Mouse (Mus musculus) midbrain, embryonic 12.5 days (tissue): Measurements from ENCODE around the gene Uroc1. TPM values are rescaled to one million over a fixed set of nuclear protein-coding genes. Genes with fewer than 3 reads are reported as not detected.

Experiments used
- ATAC-seq: fragments of 200-750 bp; cut with Nextera tagmentation; 2 replicates; pipeline ENCODE4 v1.8.0; 2017; ENCODE audit warnings: low read depth, moderate TSS enrichment, moderate library complexity; ENCODE audit not compliant: low FRiP score
- H3K27ac ChIP-seq: fragments of 300-500 bp; sonication (generic); replicated peaks from 2 replicates; pipeline ENCODE4 v1.5.1; 2016; ENCODE audit warnings: mild to moderate bottlenecking
- H3K27me3 ChIP-seq: fragments of 300-500 bp; sonication (generic); 2 replicates; pipeline ENCODE4 v1.6.1; 2016; ENCODE audit warnings: mild to moderate bottlenecking
- H3K36me3 ChIP-seq: fragments of 300-500 bp; sonication (generic); 2 replicates; pipeline ENCODE4 v1.6.1; 2016
- H3K4me1 ChIP-seq: fragments of 300-500 bp; sonication (generic); 2 replicates; pipeline ENCODE4 v1.6.1; 2016
- H3K4me2 ChIP-seq: fragments of 300-500 bp; sonication (generic); replicated peaks from 2 replicates; pipeline ENCODE4 v1.6.1; 2016; ENCODE audit warnings: mild to moderate bottlenecking, moderate library complexity
- H3K4me3 ChIP-seq: fragments of 300-500 bp; sonication (generic); 2 replicates; pipeline ENCODE4 v1.5.1; 2016; ENCODE audit warnings: mild to moderate bottlenecking
- H3K9ac ChIP-seq: fragments of 300-500 bp; sonication (generic); replicated peaks from 2 replicates; pipeline ENCODE4 v1.6.1; 2016; ENCODE audit warnings: mild to moderate bottlenecking, moderate library complexity
- H3K9me3 ChIP-seq: fragments of 300-500 bp; sonication (generic); 2 replicates; pipeline ENCODE4 v1.6.1; 2016; ENCODE audit warnings: mild to moderate bottlenecking
- WGBS: fragments of 180-500 bp; shearing (Covaris S2); methylation state at CpG from one replicate; pipeline ENCODE4 v1.1.7; 2016; 5-methylcytosine and 5-hydroxymethylcytosine counted together
- polyA plus RNA-seq: library from polyadenylated mRNA; unstranded; fragments of >200 nt; fragmentation: Nextera tagmentation; extraction: Ambion mirVana; gene quantifications from 2 replicates; pipeline ENCODE4 v1.2.1, GENCODE M21; 2016

The Uroc1 gene
- not detected in 2 replicates for polyA plus RNA-seq

DNA sequence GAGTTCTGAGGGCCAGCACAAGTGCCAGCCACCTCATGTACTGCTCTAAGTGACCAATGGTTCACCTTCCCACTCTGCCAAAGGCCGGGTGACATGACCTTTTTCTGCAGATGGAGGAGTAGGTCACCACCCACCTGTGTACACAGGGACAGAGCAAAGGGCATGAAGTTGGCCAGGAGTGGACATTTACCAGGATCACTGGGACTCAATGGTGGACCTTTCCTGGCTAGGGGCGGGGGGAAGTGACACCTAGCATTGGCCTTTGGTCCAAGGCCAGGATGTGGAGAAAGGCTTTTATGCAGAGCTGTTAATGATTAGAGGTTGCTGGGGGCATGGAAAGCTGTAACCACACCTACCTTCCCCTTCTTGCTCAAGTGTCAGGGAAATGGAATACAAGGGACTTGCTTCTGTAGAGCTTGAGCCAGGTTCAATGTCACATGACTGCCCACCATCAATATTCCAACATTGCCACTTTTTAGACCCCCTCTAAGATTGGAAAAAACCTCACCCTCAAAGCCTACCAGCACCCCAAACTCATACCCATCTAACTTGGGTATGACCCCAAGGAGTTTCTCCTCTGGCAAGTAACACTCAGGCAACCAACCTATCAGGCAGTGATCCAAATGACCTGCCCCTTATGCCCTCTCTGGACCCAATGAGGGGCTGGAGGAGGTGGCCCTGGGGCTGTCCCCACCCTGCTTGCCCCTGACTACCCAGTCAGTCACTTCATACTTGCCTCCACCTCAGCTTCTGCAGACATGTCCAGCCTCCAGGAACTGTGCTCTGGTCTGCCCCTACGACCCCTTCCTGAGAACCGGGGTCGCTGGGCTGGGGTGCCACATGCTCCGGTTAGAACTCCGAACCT, at the start of gene Uroc1:
Gene Uroc1 (plus strand): TSS at position 724 of the 865 bp plus-strand sequence.
- Histone ChIP-seq H3K9me3 (no peaks in the 10 kb centered on the region), H3K27ac (no peak within 1 kb of the TSS), H3K9ac (no peak within 1 kb of the TSS), H3K4me1 (no peaks in the 10 kb centered on the region), H3K36me3 (no peaks in the 10 kb centered on the region), H3K4me3 (no peak within 1 kb of the TSS), H3K4me2 (no peak within 1 kb of the TSS), H3K27me3 (no peaks in the 10 kb centered on the region)
- ATAC-seq, result no peak
- WGBS, result 87% methylated on average over 7 of the region's 7 CpGs

DNA sequence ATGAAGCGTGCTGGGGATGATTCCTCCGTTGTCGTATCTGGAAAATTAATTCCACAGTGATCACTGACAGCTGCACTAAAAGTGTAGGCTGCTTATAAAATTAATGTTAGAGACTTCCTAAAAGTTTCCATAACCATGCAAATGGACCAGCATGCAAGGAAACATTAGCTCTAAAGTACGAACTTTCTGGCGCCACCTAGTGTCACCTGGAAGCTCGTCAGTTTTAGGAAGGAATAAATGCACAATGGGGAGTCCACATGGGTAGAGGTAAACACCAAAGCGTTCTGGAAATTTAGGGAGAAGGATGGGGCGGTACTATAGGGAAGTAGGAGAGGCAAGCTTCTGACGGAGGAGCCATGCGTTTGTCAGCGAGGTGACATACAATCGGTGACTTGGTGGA, 44.8 kb upstream of the Uroc1 start:
- ATAC-seq, result no peak
- Histone ChIP-seq H3K27me3 (no peaks in the 10 kb centered on the region), H3K36me3 (no peaks in the 10 kb centered on the region), H3K4me3 (no peak overlapping the region), H3K9ac (no peak overlapping the region), H3K4me1 (no peaks in the 10 kb centered on the region), H3K4me2 (no peak overlapping the region), H3K27ac (no peak overlapping the region), H3K9me3 (no peaks in the 10 kb centered on the region)
- 61% methylated on average over 12 of the region's 12 CpGs for WGBS

DNA sequence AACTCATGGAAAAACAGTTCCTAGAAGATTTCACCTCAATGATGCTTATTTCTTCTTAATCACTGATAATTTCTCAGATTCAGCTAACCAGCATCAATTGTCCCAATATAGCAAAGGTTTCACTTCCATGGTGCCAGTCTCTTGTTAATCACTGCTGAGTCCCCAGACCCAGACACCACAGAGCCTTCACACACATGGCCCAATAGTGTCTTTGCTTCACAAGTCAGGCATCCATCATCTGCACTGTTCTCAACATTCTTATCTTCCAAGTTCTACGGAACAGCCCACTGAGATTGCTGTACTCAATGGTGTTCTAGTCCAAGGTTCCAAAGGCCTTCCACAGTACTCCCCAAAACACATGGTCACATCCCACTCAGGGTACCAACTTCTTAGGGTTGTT, 32.2 kb upstream of the Uroc1 start, which contains the start of gene BC048671:
Gene BC048671 (plus strand): TSS at position 301 of the 400 bp plus-strand sequence.
- Histone ChIP-seq H3K36me3 (no peaks in the 10 kb centered on the region), H3K9me3 (no peaks in the 10 kb centered on the region), H3K9ac (no peak within 1 kb of the TSS), H3K27me3 (no peaks in the 10 kb centered on the region), H3K27ac (no peak within 1 kb of the TSS), H3K4me1 (no peaks in the 10 kb centered on the region), H3K4me2 (no peak within 1 kb of the TSS), H3K4me3 (no peak within 1 kb of the TSS)
- no peak for ATAC-seq
- WGBS, result 88% methylated on average over 1 of the region's 1 CpGs

DNA sequence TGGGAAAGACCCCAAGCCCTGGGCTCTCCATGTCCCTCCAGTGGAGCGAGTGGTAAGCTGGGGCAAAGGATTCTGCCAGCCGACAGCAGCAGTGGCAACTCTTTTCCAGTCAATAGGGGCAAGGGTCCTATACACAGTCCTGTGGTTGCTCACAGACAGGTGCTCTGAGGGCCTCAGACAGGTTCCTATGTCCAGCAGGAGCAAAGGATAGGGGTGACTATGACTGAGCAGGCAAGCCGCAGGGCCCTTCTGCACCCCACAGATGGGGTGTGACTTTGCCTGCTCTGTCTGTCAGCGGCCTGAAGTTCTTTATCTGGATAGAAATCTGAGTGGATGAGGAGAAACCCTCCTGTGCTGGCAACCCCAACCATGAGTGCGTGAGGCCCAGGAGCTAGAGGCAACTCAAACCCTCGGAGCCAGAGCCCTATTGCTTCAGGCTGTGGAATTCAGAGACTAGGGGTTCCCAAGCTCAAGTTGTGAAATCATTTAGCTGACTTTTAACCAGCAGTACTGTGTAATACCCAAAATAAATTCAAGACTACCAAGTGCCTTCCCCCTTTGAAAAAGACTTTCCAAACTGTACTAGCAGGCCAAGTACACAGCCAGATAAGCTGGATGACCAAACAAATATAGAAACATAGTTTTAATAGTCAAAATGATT, 26.6 kb upstream of the Uroc1 start:
- Histone ChIP-seq H3K27me3 (no peaks in the 10 kb centered on the region), H3K9ac (no peak overlapping the region), H3K36me3 (no peaks in the 10 kb centered on the region), H3K4me1 (no peaks in the 10 kb centered on the region), H3K27ac (no peak overlapping the region), H3K4me3 (no peak overlapping the region), H3K4me2 (no peak overlapping the region), H3K9me3 (0 out of 2 replicates have a peak, but pooled peaks cover 7% of the 10 kb centered on the region)
- no peak for ATAC-seq
- 82% methylated on average over 6 of the region's 6 CpGs for WGBS

DNA sequence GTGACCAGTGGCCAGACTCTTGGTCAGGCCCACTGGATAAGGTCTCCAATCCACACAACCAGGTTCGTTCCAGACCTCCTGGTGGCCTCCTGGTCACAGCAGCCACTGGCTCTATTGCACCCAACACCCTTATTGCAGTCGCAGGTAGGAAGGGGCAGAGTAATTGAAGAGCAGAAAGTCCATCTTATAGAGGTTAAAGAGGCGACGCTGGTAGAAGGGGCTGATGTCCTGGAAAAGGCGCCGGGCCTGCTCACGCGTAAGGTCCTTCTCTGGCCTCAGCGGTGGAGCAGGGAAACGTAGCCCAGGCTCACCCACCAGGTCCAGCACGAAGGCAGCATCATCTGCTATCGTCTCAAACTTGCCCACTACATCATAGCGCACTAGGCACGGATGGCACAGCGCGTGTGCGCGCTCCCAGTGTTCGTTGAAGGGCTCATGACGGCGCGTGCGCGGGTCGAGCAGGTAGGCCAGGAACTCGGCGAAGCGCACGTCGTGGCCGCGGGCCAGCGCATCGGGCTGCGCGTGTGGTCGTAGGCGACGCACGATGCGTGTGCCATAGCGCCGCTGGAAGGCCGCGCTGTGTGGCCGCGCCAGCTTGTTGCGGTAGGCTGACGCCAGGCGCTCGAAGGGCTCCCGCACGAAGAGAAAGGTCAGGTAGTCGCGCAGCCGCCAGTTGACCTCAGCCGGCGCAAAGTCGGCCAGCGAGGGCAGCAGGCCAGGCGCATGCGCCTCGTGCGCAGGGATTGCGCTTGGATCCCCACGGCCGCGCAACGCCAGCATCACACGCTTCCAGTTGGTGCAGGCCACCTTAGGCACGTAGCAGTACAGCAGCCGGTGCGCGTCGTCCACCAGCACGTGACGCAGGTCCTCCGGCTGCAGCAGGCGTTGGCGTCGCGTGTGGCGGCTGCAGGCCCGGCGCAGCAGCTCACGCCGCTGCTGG, 24.0 kb upstream of the Uroc1 start:
- Histone ChIP-seq H3K27ac (no peak overlapping the region), H3K9me3 (0 out of 2 replicates have a peak, but pooled peaks cover 7% of the 10 kb centered on the region), H3K4me1 (no peaks in the 10 kb centered on the region), H3K27me3 (no peaks in the 10 kb centered on the region), H3K9ac (no peak overlapping the region), H3K36me3 (no peaks in the 10 kb centered on the region), H3K4me2 (no peak overlapping the region), H3K4me3 (no peak overlapping the region)
- ATAC-seq, result no peak
- WGBS, result 89% methylated on average over 87 of the region's 87 CpGs

DNA sequence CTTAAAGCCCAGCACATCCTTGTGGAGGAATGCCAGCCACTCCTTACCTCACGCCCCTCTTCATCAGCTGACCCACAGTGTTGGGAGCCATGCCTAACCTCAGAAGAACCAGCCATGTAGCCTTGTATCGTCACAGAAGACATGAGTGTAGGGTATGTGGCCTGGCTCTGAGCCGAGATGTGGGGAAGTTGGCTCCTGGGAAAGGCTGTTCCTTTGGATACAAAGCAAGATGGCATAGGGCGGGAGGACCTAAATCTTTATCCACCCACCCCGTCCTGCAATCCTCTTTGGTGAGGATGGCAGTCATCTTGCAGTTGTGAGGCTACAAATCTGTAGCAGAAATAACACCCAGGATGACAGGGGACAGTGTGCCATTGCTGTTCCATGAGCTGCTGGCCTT, 17.1 kb upstream of the Uroc1 start:
- no peaks in the 10 kb centered on the region for H3K27me3 ChIP-seq
- H3K4me2 ChIP-seq, result no peak overlapping the region
- H3K36me3 ChIP-seq, result no peaks in the 10 kb centered on the region
- no peak overlapping the region for H3K27ac ChIP-seq
- 87% methylated on average over 5 of the region's 5 CpGs for WGBS
- no peak for ATAC-seq
- H3K4me1 ChIP-seq, result no peaks in the 10 kb centered on the region
- no peak overlapping the region for H3K4me3 ChIP-seq
- no peaks in the 10 kb centered on the region for H3K9me3 ChIP-seq
- H3K9ac ChIP-seq, result no peak overlapping the region

DNA sequence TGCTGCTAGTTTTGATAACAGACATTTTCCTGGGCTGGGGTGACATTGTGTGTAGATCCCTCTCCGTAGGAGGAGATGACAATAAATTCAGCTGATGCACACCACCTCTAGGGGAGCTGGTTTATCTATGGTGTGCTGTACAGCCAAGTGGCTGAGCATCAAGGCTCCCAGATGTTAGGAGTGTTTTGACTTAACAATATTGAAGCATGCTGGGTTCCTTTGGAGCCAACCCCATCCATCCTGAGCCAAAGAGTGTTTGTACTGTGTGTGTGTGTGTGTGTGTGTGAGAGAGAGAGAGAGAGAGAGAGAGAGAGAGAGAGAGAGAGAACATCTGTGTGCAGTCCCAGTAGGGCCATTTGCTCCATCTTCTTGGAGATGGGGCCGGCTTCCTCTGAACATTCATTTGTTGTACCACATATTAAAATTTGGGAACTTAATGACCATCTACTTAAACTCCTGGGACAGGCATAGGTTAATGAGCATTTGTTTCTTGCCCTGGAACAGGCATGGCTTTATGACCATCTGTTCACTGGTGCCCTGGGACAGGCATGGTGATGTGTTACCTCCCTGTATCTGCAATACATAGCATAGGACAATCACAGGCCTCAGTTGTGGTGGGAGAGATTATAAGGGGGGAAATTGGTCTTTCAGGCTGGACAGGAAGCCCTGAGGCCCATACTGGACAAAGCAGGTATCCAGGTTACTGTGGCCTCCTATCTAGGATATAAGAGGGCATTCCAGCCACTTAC, 15.4 kb upstream of the Uroc1 start:
- Histone ChIP-seq H3K36me3 (no peaks in the 10 kb centered on the region), H3K9ac (no peak overlapping the region), H3K27ac (no peak overlapping the region), H3K27me3 (no peaks in the 10 kb centered on the region), H3K9me3 (no peaks in the 10 kb centered on the region), H3K4me3 (no peak overlapping the region), H3K4me2 (no peak overlapping the region), H3K4me1 (no peaks in the 10 kb centered on the region)
- no peak for ATAC-seq
- WGBS, result 92% methylated on average over 2 of the region's 2 CpGs

DNA sequence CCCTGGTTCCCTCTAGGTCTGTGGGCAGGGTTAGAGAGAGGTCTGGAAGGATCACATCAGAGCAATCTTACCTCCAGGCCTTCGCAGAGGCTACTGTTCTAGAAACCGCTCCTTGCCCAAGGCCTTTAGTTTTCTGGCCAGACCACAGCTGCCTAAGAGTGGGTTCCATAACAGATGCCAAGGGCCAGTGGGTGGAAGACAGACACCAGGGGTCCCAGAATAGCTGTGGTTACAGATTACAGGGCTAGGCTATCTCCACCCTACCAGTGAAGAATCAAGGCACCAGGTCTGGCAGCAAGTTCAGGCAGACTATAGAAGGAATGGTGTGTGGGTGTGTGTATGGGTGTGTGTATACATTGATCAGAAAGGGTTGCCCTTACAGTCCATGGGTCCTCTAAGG, 14.1 kb upstream of the Uroc1 start:
- Histone ChIP-seq H3K4me1 (no peaks in the 10 kb centered on the region), H3K27me3 (no peaks in the 10 kb centered on the region), H3K4me2 (no peak overlapping the region), H3K9me3 (no peaks in the 10 kb centered on the region), H3K4me3 (no peak overlapping the region), H3K27ac (no peak overlapping the region), H3K9ac (no peak overlapping the region), H3K36me3 (no peaks in the 10 kb centered on the region)
- no peak for ATAC-seq
- WGBS, result 92% methylated on average over 2 of the region's 2 CpGs

DNA sequence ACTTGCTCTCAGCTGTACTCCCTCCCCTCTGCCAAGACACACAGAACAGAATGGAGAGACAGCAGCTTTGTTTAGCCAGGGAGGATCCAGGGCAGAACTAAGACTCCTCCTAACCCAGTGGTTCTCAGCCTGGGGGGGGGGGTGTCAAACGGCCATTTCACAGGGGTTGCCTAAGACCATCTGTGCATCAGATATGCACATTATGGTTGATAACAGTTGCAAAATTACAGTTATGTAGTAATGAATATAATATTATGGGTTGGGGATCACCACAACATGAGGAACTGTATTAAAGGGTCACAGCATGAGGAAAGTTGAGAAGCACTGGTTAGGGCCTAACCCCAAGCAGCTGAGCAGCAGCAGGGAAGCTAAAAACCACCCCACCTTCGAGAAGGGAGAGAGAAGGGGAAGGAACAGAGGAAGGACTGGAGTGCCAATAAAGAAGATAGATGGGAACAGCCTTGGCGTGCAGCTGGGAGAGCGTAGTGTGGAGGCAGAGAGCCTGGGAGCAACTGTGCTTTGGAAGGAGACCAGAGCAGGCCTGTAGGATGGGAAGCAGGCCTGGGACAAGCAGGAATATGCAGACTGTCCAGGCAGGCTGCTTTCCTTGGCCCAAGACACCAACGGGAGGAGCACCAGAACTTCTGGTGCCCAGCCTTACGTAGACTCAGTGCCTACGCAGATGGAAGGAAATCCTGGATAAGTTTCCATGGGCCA, 13.5 kb upstream of the Uroc1 start:
- H3K4me2 ChIP-seq, result no peak overlapping the region
- no peaks in the 10 kb centered on the region for H3K36me3 ChIP-seq
- 86% methylated on average over 7 of the region's 7 CpGs for WGBS
- H3K27ac ChIP-seq, result no peak overlapping the region
- no peaks in the 10 kb centered on the region for H3K9me3 ChIP-seq
- no peak overlapping the region for H3K4me3 ChIP-seq
- H3K27me3 ChIP-seq, result no peaks in the 10 kb centered on the region
- H3K4me1 ChIP-seq, result peaks cover under 1% of the 10 kb centered on the region; the same call in 1 of the 2 replicates
- ATAC-seq, result no peak
- H3K9ac ChIP-seq, result no peak overlapping the region

DNA sequence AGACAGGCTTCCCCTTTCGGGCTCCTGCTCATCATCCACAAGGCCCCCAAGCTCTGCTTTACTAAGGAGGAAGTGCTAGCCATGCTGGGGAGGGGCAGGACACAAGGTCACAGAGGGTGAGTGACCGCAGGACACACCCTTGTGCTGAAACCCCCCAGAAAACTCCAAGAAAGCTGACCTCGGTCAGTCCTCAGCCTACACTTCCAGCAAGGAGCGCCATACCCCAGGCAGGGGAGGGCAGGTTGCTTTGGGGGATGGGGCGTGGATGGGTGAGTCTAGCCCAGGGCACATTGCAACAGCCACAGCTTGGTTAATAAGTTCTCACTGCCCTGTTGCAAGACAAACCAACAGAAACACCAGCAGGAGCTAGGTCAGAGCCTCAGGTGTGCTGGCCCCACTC, 12.7 kb upstream of the Uroc1 start:
- peaks cover 8% of the 10 kb centered on the region for H3K27me3 ChIP-seq
- 85% methylated on average over 5 of the region's 5 CpGs for WGBS
- H3K4me2 ChIP-seq, result no peak overlapping the region
- H3K4me1 ChIP-seq, result peaks cover 6% of the 10 kb centered on the region
- no peak for ATAC-seq
- H3K4me3 ChIP-seq, result no peak overlapping the region
- no peak overlapping the region for H3K9ac ChIP-seq
- H3K36me3 ChIP-seq, result no peaks in the 10 kb centered on the region
- no peak overlapping the region for H3K27ac ChIP-seq
- H3K9me3 ChIP-seq, result no peaks in the 10 kb centered on the region

DNA sequence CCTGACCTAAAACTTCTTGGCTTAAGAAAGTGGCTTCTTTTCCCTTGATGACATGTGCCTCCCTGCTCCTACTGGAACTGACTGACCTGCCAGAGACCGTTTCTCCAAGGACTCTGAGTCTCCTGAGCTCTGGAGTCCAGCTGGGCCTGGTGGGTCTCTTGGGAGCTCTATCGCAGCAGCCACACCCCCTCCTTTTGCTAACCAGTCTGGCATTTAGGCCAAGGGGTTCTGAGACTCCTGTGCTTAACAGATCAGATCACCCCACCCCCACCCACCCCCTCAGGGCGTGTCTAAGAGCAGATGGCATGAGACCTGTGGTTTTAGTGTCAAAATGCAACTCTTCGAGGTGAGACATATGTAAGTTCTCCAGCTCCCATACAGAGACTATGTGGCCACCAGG, 11.3 kb upstream of the Uroc1 start:
- H3K36me3 ChIP-seq, result no peaks in the 10 kb centered on the region
- no peak overlapping the region for H3K9ac ChIP-seq
- no peaks in the 10 kb centered on the region for H3K9me3 ChIP-seq
- H3K27ac ChIP-seq, result no peak overlapping the region
- WGBS, result 56% methylated on average over 4 of the region's 4 CpGs
- H3K4me2 ChIP-seq, result no peak overlapping the region
- no peak overlapping the region for H3K4me3 ChIP-seq
- ATAC-seq, result no peak
- peaks cover 6% of the 10 kb centered on the region for H3K4me1 ChIP-seq
- H3K27me3 ChIP-seq, result peaks cover 10% of the 10 kb centered on the region
